Mouse (Mus musculus): ENCODE measurements around the gene Olfr282. TPM values are rescaled to one million over a fixed set of nuclear protein-coding genes. Genes with fewer than 3 reads are reported as not detected.
A peak's percentile ranks its signal among the peaks of the same experiment; 100 is the strongest.

Gene Olfr282
- total RNA-seq, 2 experiments from 2014 or later = not detected

GRCm38 (mm10) chr15:98475382-98475781 is 44.4 kb downstream of the Olfr282 start:
- DNase-seq = peak; percentile 75

GRCm38 (mm10) chr15:98476281-98476680 is 45.3 kb downstream of the Olfr282 start:
- no peak for DNase-seq

- DNase-seq = no peak
These were observed 48.6 kb downstream of the Olfr282 start for GRCm38 (mm10) chr15:98479568-98480102.

GRCm38 (mm10) chr15:98482701-98483100 is 51.7 kb downstream of the Olfr282 start, which contains the start of gene Lalba:
Gene Lalba, minus strand, starts transcription at chr15:98482721.
- no peak for DNase-seq

GRCm38 (mm10) chr15:98483907-98484886 is 53.2 kb downstream of the Olfr282 start:
- DNase-seq = peak; percentile 20

GRCm38 (mm10) chr15:98486433-98487021 is 55.5 kb downstream of the Olfr282 start:
- DNase-seq = no peak

Other genes with a start within 250 kb of the Olfr282 start
- not detected for gene Olfr288, start 235.7 kb upstream of the Olfr282 start, total RNA-seq (2021)
- gene Gm44579, start 210.2 kb upstream of the Olfr282 start, total RNA-seq (2021) = not detected
- gene Olfr287, start 210.2 kb upstream of the Olfr282 start, total RNA-seq (2021) = not detected
- not detected for gene Olfr286, start 196.8 kb upstream of the Olfr282 start, total RNA-seq (2021)
- gene H1fnt, start 173.9 kb upstream of the Olfr282 start, total RNA-seq (2021) = not detected
- 1 to 10 TPM; 3.9 to 7.4 TPM for gene Zfp641, start 135.1 kb upstream of the Olfr282 start, total RNA-seq (2021)
- not detected for gene Olfr285, start 113.9 kb upstream of the Olfr282 start, total RNA-seq (2021)
- gene Olfr284, start 90.2 kb upstream of the Olfr282 start, total RNA-seq (2021) = not detected
- not detected for gene Olfr283, start 50.3 kb upstream of the Olfr282 start, total RNA-seq (2021)
- gene Olfr281, start 21.4 kb downstream of the Olfr282 start, total RNA-seq (2021) = not detected
- not detected for gene OR5BS1P, start 38.7 kb downstream of the Olfr282 start, total RNA-seq (2021)
- under 1 TPM in 1 of 2 experiments, not detected in 1; 0.39 TPM for gene Lalba, start 51.5 kb downstream of the Olfr282 start, total RNA-seq (2021)
- gene Olfr279, start 61.2 kb downstream of the Olfr282 start, total RNA-seq (2021) = not detected
- gene Kansl2, start 103.0 kb downstream of the Olfr282 start, total RNA-seq (2021) = 10 to 100 TPM; 64.8 to 77.9 TPM
- gene Ccnt1, start 139.7 kb downstream of the Olfr282 start, total RNA-seq (2021) = 10 to 100 TPM; 41.5 to 50.0 TPM
- 1 to 10 TPM in 1 of 2 experiments, under 1 TPM in 1; 0.58 to 1.2 TPM for gene 4930415O20Rik, start 139.8 kb downstream of the Olfr282 start, total RNA-seq (2021)
- 100 to 1,000 TPM in 1 of 2 experiments, 10 to 100 TPM in 1; 83.5 to 101 TPM for gene Adcy6, start 178.9 kb downstream of the Olfr282 start, total RNA-seq (2021)
- 10 to 100 TPM; 12.6 to 18.8 TPM for gene Cacnb3, start 199.6 kb downstream of the Olfr282 start, total RNA-seq (2021)
- 10 to 100 TPM; 55.5 to 72.4 TPM for gene Ddx23, start 231.7 kb downstream of the Olfr282 start, total RNA-seq (2021)
- 1 to 10 TPM; 1.9 to 2.3 TPM for gene Rnd1, start 246.2 kb downstream of the Olfr282 start, total RNA-seq (2021)

Measured in adrenal gland, postnatal 10 days (tissue).